Mouse (Mus musculus) gastrocnemius, adult 2 months (tissue): ENCODE results near the gene Fam171a1. TPM values are rescaled to one million over a fixed set of nuclear protein-coding genes. Genes with fewer than 3 reads are reported as not detected.

Experiments used
- DNase-seq: peaks from one replicate; pipeline ENCODE4 v3.0.0; 2022
- H3K27ac ChIP-seq: fragments of 200-600 bp; 2 replicates; pipeline ENCODE4 v1.8.1; 2022; ENCODE audit warnings: mild to moderate bottlenecking
- H3K4me3 ChIP-seq: fragments of 200-600 bp; 2 replicates; pipeline ENCODE4 v1.8.1; 2022; ENCODE audit warnings: mild to moderate bottlenecking, moderate library complexity
- CTCF ChIP-seq: fragments of 200-600 bp; IDR thresholded peaks from 2 replicates; pipeline ENCODE4 v1.8.1; 2022; ENCODE audit warnings: antibody characterized with exemption, mild to moderate bottlenecking, moderate library complexity
- intact Hi-C: fragments of 180-260 bp; cut with DNase I; formaldehyde crosslinking; loops from one replicate; pipeline ENCODE4 v1.15.1; 2025
- microRNA-seq: library from miRNA; unstranded; fragments of <30 nt; microRNA quantifications from one replicate; pipeline ENCODE4 v1.2.0, GENCODE M21; 2021
- total RNA-seq, 2 experiments: library from RNA; stranded (reverse); gene quantifications; 2 replicates each; pipeline ENCODE4 v1.2.3; 2021

Gene Fam171a1
- total RNA-seq, 2 experiments from 2014 or later = 2.5 to 3.9 TPM

DNA sequence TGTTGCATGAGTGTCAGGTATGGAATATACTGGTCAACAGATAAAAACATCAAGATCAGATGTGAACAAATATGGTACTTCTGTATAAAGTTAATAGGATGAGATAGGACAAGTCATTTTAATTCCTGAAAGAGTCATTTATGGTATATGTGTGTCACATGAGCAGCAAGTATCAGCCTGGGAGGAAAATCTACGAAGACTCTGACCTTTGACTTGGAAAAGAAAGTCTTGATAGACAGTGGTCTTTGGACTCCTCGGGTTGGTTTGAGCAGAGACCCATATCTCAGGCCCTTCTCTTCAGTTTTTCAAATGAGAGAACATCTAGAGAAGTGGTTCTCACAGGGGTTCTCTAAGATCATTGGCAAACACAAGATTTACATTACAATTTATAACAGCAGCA lies 137.3 kb downstream of the Fam171a1 start:
- no peak for DNase-seq
- intact Hi-C loops = no loop called here
- Histone ChIP-seq H3K27ac (no peak overlapping the region), H3K4me3 (no peak overlapping the region)
- TF ChIP-seq CTCF = no peak

GRCm38 (mm10) chr2:3266466-3266865 lies 152.4 kb downstream of the Fam171a1 start:
- intact Hi-C loops = no loop called here
- Histone ChIP-seq H3K4me3 (no peak overlapping the region), H3K27ac (no peak overlapping the region)
- TF ChIP-seq CTCF = no peak
- DNase-seq = no peak

DNA sequence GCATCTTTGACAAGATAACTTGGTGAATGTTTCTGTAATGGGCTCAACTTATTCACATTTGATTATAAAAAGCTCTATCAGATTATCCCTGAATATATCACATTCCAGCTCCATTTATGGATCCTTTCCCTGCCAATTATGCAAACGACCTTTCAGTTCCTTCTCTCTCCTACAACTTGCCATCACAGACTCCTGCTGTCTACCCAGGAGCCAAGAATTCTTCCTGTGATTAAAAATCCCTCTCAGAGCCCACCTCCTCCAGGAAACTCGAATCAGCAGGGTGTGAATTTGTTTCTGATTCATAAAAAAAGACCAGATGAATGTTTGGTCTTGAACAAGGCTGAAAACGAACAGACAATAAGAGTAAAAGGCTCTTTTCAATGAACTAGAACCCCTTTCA lies 153.9 kb downstream of the Fam171a1 start:
- no peak overlapping the region for H3K4me3 ChIP-seq
- intact Hi-C loops = no loop called here
- no peak overlapping the region for H3K27ac ChIP-seq
- no peak for TF ChIP-seq CTCF
- no peak for DNase-seq

DNA sequence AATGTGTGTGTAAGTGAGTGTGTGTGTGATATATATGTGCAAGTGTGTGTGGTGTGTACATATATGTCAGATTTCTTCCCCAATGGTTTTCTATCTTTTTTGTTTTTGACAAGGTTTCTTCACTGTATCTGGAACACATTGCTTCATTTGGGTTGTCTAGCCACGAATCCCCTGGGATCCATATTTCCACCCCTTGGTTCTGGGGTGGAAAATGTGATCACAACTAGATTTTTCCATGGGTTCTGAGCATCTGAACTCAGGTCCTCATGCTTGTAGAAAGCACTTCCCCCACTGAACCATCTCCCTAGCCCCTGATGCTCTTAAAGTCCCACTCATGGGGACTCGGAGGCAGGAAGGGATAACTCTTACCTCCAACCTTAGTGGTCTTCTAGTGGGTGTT lies 159.3 kb downstream of the Fam171a1 start:
- DNase-seq = no peak
- intact Hi-C loops = no loop called here
- TF ChIP-seq CTCF = no peak
- Histone ChIP-seq H3K4me3 (no peak overlapping the region), H3K27ac (no peak overlapping the region)

- Histone ChIP-seq H3K27ac (no peak overlapping the region), H3K4me3 (no peak overlapping the region)
- intact Hi-C loops = no loop called here
- no peak for DNase-seq
- no peak for TF ChIP-seq CTCF
These were observed 162.1 kb downstream of the Fam171a1 start for GRCm38 (mm10) chr2:3276106-3276505.

Small RNA genes within 50 kb of the gene (microRNA-seq; reads per million reads assigned to microRNA genes)
- gene Gm27306 = not detected

Other genes starting within 250 kb of the Fam171a1 start
- 10 to 100 TPM; 11.0 to 12.9 TPM for gene Nmt2, start 170.0 kb downstream of the Fam171a1 start, total RNA-seq
- gene Rpp38, start 218.4 kb downstream of the Fam171a1 start, total RNA-seq = 1 to 10 TPM; 6.8 to 7.3 TPM
- gene Acbd7, start 221.9 kb downstream of the Fam171a1 start, total RNA-seq = under 1 TPM in 1 of 2 experiments, not detected in 1; 0.64 TPM